Mouse (Mus musculus): Measurements from ENCODE around the gene Cyth1. TPM values are rescaled to one million over a fixed set of nuclear protein-coding genes. Genes with fewer than 3 reads are reported as not detected.

The Cyth1 gene
- polyA plus RNA-seq, 1 experiment: 16.1 TPM

DNA sequence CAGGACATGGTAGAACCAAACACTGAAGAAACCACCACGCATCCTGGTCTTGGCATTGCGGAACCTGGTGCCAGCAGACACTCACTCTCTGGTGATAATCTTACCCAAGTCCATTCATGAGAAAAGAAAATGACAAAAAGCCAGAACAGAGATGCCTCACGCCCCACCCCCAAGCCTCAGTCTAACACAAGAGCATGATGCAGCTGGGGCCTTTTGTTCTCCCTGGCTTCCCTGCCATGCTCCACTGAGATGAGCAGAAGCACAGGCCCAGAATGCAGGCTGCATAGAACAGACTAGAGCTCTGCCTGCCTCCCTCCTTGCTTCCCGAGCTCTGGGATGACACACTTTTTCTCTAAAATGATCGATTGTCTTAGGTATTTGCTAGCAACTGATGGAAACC is 14.8 kb upstream of the Cyth1 start:
- no peaks in the 10 kb centered on the region for H3K27me3 ChIP-seq (ENCODE audit: control insufficient read depth, insufficient read depth, insufficient read length)
- H3ac ChIP-seq (ENCODE audit: control insufficient read depth, insufficient read length): no peak overlapping the region
- no peak overlapping the region for H3K4me3 ChIP-seq
- peaks cover 59% of the 10 kb centered on the region for H3K36me3 ChIP-seq (ENCODE audit: control insufficient read depth, insufficient read depth)
- no peak overlapping the region for H3K4me2 ChIP-seq (ENCODE audit: low read depth)
- TF ChIP-seq TCF12 (IDR thresholded peaks at IDR 0.05; ENCODE audit: insufficient read depth, poor library complexity, severe bottlenecking): no peak
- no peak for TF ChIP-seq USF1 (IDR thresholded peaks at IDR 0.05; ENCODE audit: low read depth)
- TF ChIP-seq MYOD1 (IDR thresholded peaks at IDR 0.05; ENCODE audit: control insufficient read depth in 1 of 3, insufficient read length in 2 of 3, low read depth in 2 of 3): no peak
- TF ChIP-seq MAX (IDR thresholded peaks at IDR 0.05; ENCODE audit: low read depth): no peak
- TF ChIP-seq TCF3 (IDR thresholded peaks at IDR 0.05; ENCODE audit: insufficient read length, low read depth): no peak
- no peaks in the 10 kb centered on the region for H3K79me2 ChIP-seq (ENCODE audit: control insufficient read depth, insufficient read depth)

DNA sequence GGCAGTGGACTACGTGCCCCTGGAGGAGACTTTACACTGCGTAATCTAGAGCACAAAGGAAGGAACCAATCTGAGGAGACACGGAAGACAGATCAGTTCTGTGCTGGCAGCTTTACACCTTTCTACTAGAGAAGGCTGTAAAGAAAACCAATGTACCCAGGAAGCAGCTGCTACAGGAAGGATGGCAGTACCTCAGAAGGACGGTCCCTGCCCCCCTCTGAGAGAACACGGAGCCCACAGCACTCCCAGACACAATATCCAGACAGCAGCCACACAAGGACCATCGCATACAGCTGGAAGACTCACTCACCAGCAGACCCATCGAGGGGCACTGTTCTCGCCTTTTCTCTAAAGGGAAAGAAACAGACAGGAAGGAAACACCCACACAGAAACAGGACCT is 11.7 kb upstream of the Cyth1 start:
- Histone ChIP-seq H3K79me2 (ENCODE audit: control insufficient read depth, insufficient read depth) (no peaks in the 10 kb centered on the region), H3K4me3 (no peak overlapping the region), H3ac (ENCODE audit: control insufficient read depth, insufficient read length) (no peak overlapping the region), H3K27me3 (ENCODE audit: control insufficient read depth, insufficient read depth, insufficient read length) (no peaks in the 10 kb centered on the region), H3K4me2 (ENCODE audit: low read depth) (no peak overlapping the region), H3K36me3 (ENCODE audit: control insufficient read depth, insufficient read depth) (peaks cover 42% of the 10 kb centered on the region)
- TF ChIP-seq TCF3 (IDR thresholded peaks at IDR 0.05; ENCODE audit: insufficient read length, low read depth): no peak
- TF ChIP-seq TCF12 (IDR thresholded peaks at IDR 0.05; ENCODE audit: insufficient read depth, poor library complexity, severe bottlenecking): no peak
- TF ChIP-seq USF1 (IDR thresholded peaks at IDR 0.05; ENCODE audit: low read depth): no peak
- TF ChIP-seq MYOG (IDR thresholded peaks at IDR 0.05; ENCODE audit: control insufficient read depth in 1 of 3, insufficient read depth in 1 of 3, insufficient read length in 2 of 3, low read depth in 2 of 3): no peak
- TF ChIP-seq MAX (IDR thresholded peaks at IDR 0.05; ENCODE audit: low read depth): no peak
- TF ChIP-seq CEBPB (IDR thresholded peaks at IDR 0.05; ENCODE audit: insufficient read depth, poor library complexity, severe bottlenecking): no peak
- TF ChIP-seq SRF (IDR thresholded peaks at IDR 0.05; ENCODE audit: control insufficient read depth, insufficient read length, low read depth): no peak
- no peak for TF ChIP-seq E2F4 (IDR thresholded peaks at IDR 0.05; ENCODE audit: insufficient read depth)
- no peak for TF ChIP-seq REST (IDR thresholded peaks at IDR 0.05; ENCODE audit: insufficient read depth, insufficient read length)
- TF ChIP-seq POLR2A (IDR thresholded peaks at IDR 0.05; ENCODE audit: insufficient read length, low read depth): no peak
- TF ChIP-seq POLR2AphosphoS2 (IDR thresholded peaks at IDR 0.05; ENCODE audit: insufficient read length, low read depth): no peak
- TF ChIP-seq MYOD1 (IDR thresholded peaks at IDR 0.05; ENCODE audit: control insufficient read depth in 1 of 3, insufficient read length in 2 of 3, low read depth in 2 of 3): no peak

DNA sequence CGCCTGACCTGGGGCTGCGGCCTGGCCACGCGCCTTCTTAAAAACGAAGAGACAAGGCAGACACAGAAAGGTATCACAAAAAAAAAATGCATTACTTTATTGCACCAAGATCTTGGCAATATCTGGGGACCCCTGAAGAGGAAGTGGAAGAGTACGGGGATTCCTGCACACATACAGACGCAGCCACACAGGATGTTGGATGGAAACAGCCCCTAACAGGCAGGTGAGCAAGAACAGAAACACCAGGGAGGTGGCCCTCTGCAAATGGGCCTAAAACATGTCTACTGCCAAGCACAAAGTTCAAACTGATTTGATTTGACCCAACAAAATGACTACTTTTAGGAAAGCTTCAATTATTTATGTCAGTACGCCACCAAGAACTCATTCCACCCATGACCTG is 11.2 kb upstream of the Cyth1 start:
- Histone ChIP-seq H3K4me3 (no peak overlapping the region), H3K4me2 (ENCODE audit: low read depth) (no peak overlapping the region), H3K27me3 (ENCODE audit: control insufficient read depth, insufficient read depth, insufficient read length) (no peaks in the 10 kb centered on the region), H3K36me3 (ENCODE audit: control insufficient read depth, insufficient read depth) (peaks cover 42% of the 10 kb centered on the region), H3K79me2 (ENCODE audit: control insufficient read depth, insufficient read depth) (no peaks in the 10 kb centered on the region), H3ac (ENCODE audit: control insufficient read depth, insufficient read length) (no peak overlapping the region)
- TF ChIP-seq POLR2A (IDR thresholded peaks at IDR 0.05; ENCODE audit: insufficient read length, low read depth) (no peak), MYOG (IDR thresholded peaks at IDR 0.05; ENCODE audit: control insufficient read depth in 1 of 3, insufficient read depth in 1 of 3, insufficient read length in 2 of 3, low read depth in 2 of 3) (no peak), REST (IDR thresholded peaks at IDR 0.05; ENCODE audit: insufficient read depth, insufficient read length) (no peak), MAX (IDR thresholded peaks at IDR 0.05; ENCODE audit: low read depth) (no peak), TCF12 (IDR thresholded peaks at IDR 0.05; ENCODE audit: insufficient read depth, poor library complexity, severe bottlenecking) (no peak), POLR2AphosphoS2 (IDR thresholded peaks at IDR 0.05; ENCODE audit: insufficient read length, low read depth) (no peak), CEBPB (IDR thresholded peaks at IDR 0.05; ENCODE audit: insufficient read depth, poor library complexity, severe bottlenecking) (no peak), MYOD1 (IDR thresholded peaks at IDR 0.05; ENCODE audit: control insufficient read depth in 1 of 3, insufficient read length in 2 of 3, low read depth in 2 of 3) (no peak), USF1 (IDR thresholded peaks at IDR 0.05; ENCODE audit: low read depth) (no peak), TCF3 (IDR thresholded peaks at IDR 0.05; ENCODE audit: insufficient read length, low read depth) (no peak), E2F4 (IDR thresholded peaks at IDR 0.05; ENCODE audit: insufficient read depth) (no peak), SRF (IDR thresholded peaks at IDR 0.05; ENCODE audit: control insufficient read depth, insufficient read length, low read depth) (no peak)

DNA sequence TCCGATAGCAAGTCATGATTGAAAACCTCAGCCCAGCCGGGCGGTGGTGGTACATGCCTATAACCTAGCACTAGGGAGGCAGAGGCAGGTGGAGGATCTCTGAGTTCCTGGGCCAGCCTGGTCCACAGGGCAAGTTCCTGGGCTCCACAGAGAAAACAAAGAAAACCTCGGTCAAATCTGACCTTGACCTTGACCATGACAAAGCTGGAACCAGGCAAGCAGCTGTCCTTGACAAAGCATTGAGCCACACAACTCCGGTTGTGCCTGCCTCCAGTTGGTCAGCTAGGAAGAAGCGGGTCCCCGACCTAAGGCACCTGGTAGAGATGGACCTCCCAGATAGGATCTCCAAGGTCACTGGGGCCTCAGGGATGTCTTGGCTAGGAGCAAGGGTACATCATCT is 8.0 kb upstream of the Cyth1 start:
- H3K36me3 ChIP-seq (ENCODE audit: control insufficient read depth, insufficient read depth): peaks cover 20% of the 10 kb centered on the region
- no peak overlapping the region for H3ac ChIP-seq (ENCODE audit: control insufficient read depth, insufficient read length)
- H3K79me2 ChIP-seq (ENCODE audit: control insufficient read depth, insufficient read depth): no peaks in the 10 kb centered on the region
- no peaks in the 10 kb centered on the region for H3K27me3 ChIP-seq (ENCODE audit: control insufficient read depth, insufficient read depth, insufficient read length)
- TF ChIP-seq TCF12 (IDR thresholded peaks at IDR 0.05; ENCODE audit: insufficient read depth, poor library complexity, severe bottlenecking) (no peak), E2F4 (IDR thresholded peaks at IDR 0.05; ENCODE audit: insufficient read depth) (no peak), TCF3 (IDR thresholded peaks at IDR 0.05; ENCODE audit: insufficient read length, low read depth) (no peak), POLR2AphosphoS2 (IDR thresholded peaks at IDR 0.05; ENCODE audit: insufficient read length, low read depth) (no peak), MYOG (IDR thresholded peaks at IDR 0.05; ENCODE audit: control insufficient read depth in 1 of 3, insufficient read depth in 1 of 3, insufficient read length in 2 of 3, low read depth in 2 of 3) (no peak), USF1 (IDR thresholded peaks at IDR 0.05; ENCODE audit: low read depth) (no peak), POLR2A (IDR thresholded peaks at IDR 0.05; ENCODE audit: insufficient read length, low read depth) (no peak), REST (IDR thresholded peaks at IDR 0.05; ENCODE audit: insufficient read depth, insufficient read length) (no peak), SRF (IDR thresholded peaks at IDR 0.05; ENCODE audit: control insufficient read depth, insufficient read length, low read depth) (no peak), CEBPB (IDR thresholded peaks at IDR 0.05; ENCODE audit: insufficient read depth, poor library complexity, severe bottlenecking) (no peak), MYOD1 (IDR thresholded peaks at IDR 0.05; ENCODE audit: control insufficient read depth in 1 of 3, insufficient read length in 2 of 3, low read depth in 2 of 3) (no peak), MAX (IDR thresholded peaks at IDR 0.05; ENCODE audit: low read depth) (no peak)
- no peak overlapping the region for H3K4me3 ChIP-seq
- H3K4me2 ChIP-seq (ENCODE audit: low read depth): no peak overlapping the region

Measured in myocyte (in vitro differentiated cells).